Mouse (Mus musculus) midbrain, embryonic 11.5 days (tissue): ENCODE measurements around the gene Bcl2. TPM values are rescaled to one million over a fixed set of nuclear protein-coding genes. Genes with fewer than 3 reads are reported as not detected.

Experiments
- ATAC-seq: fragments of 200-750 bp; cut with Nextera tagmentation; 2 replicates; pipeline ENCODE4 v1.8.0; 2017; ENCODE audit warnings: moderate TSS enrichment, moderate library complexity; ENCODE audit not compliant: low FRiP score
- DNase-seq: peaks from one replicate; pipeline ENCODE4 v3.0.0; 2015; ENCODE audit warnings: low spot score; ENCODE audit errors: missing footprints
- H3K27ac ChIP-seq: fragments of 300-500 bp; sonication (generic); 2 replicates; pipeline ENCODE4 v1.5.1; 2014; ENCODE audit warnings: low read depth, low read length
- H3K27me3 ChIP-seq: fragments of 300-500 bp; sonication (generic); 2 replicates; pipeline ENCODE4 v1.6.1; 2014; ENCODE audit warnings: mild to moderate bottlenecking, low read length, moderate library complexity, mixed read lengths; ENCODE audit not compliant: control insufficient read depth, insufficient read depth
- H3K36me3 ChIP-seq: fragments of 300-500 bp; sonication (generic); 2 replicates; pipeline ENCODE4 v1.6.1; 2014; ENCODE audit warnings: mild to moderate bottlenecking, low read length, moderate library complexity, mixed read lengths; ENCODE audit not compliant: control insufficient read depth, insufficient read depth
- H3K4me1 ChIP-seq: fragments of 300-500 bp; sonication (generic); 2 replicates; pipeline ENCODE4 v1.6.1; 2014; ENCODE audit warnings: low read length; ENCODE audit not compliant: control insufficient read depth, insufficient read depth
- H3K4me2 ChIP-seq: fragments of 300-500 bp; sonication (generic); 2 replicates; pipeline ENCODE4 v1.6.1; 2014; ENCODE audit warnings: mild to moderate bottlenecking, moderate library complexity
- H3K4me3 ChIP-seq: fragments of 300-500 bp; sonication (generic); 2 replicates; pipeline ENCODE4 v1.5.1; 2014; ENCODE audit warnings: low read depth, low read length
- H3K9ac ChIP-seq: fragments of 300-500 bp; sonication (generic); 2 replicates; pipeline ENCODE4 v1.6.1; 2014; ENCODE audit warnings: low read length
- H3K9me3 ChIP-seq: fragments of 300-500 bp; sonication (generic); 2 replicates; pipeline ENCODE4 v1.6.1; 2016; ENCODE audit warnings: low read length; ENCODE audit not compliant: control insufficient read depth
- WGBS: fragments of 180-500 bp; shearing (Covaris S2); extraction: QIAGEN DNeasy Blood & Tissue Kit; methylation state at CpG from one replicate; pipeline ENCODE4 v1.1.7; 2014; 5-methylcytosine and 5-hydroxymethylcytosine counted together
- polyA plus RNA-seq: library from polyadenylated mRNA; unstranded; fragments of >200 nt; fragmentation: Nextera tagmentation; extraction: Ambion mirVana; gene quantifications from 2 replicates; pipeline ENCODE4 v1.2.1, GENCODE M21; 2014

Gene Bcl2
- polyA plus RNA-seq, 1 experiment from 2014 or later: 6.2 TPM

- no peaks in the 10 kb centered on the region for H3K27me3 ChIP-seq
- no peak overlapping the region for H3K4me3 ChIP-seq
- no peak for DNase-seq
- ATAC-seq: no peak
- no peak overlapping the region for H3K9ac ChIP-seq
- no peak overlapping the region for H3K27ac ChIP-seq
- H3K4me1 ChIP-seq: no peaks in the 10 kb centered on the region
- 88% methylated on average over 6 of the region's 6 CpGs for WGBS
- H3K9me3 ChIP-seq: no peaks in the 10 kb centered on the region
- no peak overlapping the region for H3K4me2 ChIP-seq
- no peaks in the 10 kb centered on the region for H3K36me3 ChIP-seq
Measured at GRCm38 (mm10) chr1:106595286-106595885, 118.7 kb downstream of the Bcl2 start.

GRCm38 (mm10) chr1:106591180-106591774 lies 122.8 kb downstream of the Bcl2 start:
- 58% methylated on average over 2 of the region's 2 CpGs for WGBS
- DNase-seq (no peak), ATAC-seq (no peak)
- Histone ChIP-seq H3K4me1 (no peaks in the 10 kb centered on the region), H3K9ac (no peak overlapping the region), H3K36me3 (no peaks in the 10 kb centered on the region), H3K4me2 (no peak overlapping the region), H3K4me3 (no peak overlapping the region), H3K9me3 (no peaks in the 10 kb centered on the region), H3K27me3 (no peaks in the 10 kb centered on the region), H3K27ac (no peak overlapping the region)

GRCm38 (mm10) chr1:106589141-106589540 lies 124.9 kb downstream of the Bcl2 start:
- Histone ChIP-seq H3K4me1 (peaks cover 3% of the 10 kb centered on the region; the same call in 1 of the 2 replicates), H3K4me2 (no peak overlapping the region), H3K27me3 (no peaks in the 10 kb centered on the region), H3K9me3 (no peaks in the 10 kb centered on the region), H3K36me3 (no peaks in the 10 kb centered on the region), H3K27ac (no peak overlapping the region), H3K9ac (no peak overlapping the region), H3K4me3 (no peak overlapping the region)
- WGBS: 93% methylated on average over 2 of the region's 2 CpGs
- no peak for ATAC-seq
- no peak for DNase-seq

- Histone ChIP-seq H3K36me3 (no peaks in the 10 kb centered on the region), H3K9me3 (no peaks in the 10 kb centered on the region), H3K4me2 (no peak overlapping the region), H3K27ac (no peak overlapping the region), H3K4me3 (no peak overlapping the region), H3K4me1 (peaks cover 8% of the 10 kb centered on the region; the same call in 1 of the 2 replicates), H3K27me3 (no peaks in the 10 kb centered on the region), H3K9ac (no peak overlapping the region)
- 87% methylated on average over 4 of the region's 4 CpGs for WGBS
- ATAC-seq: no peak
- DNase-seq: no peak
Measured at GRCm38 (mm10) chr1:106587866-106588470, 126.1 kb downstream of the Bcl2 start.

GRCm38 (mm10) chr1:106586761-106587160 lies 127.3 kb downstream of the Bcl2 start:
- Histone ChIP-seq H3K9me3 (no peaks in the 10 kb centered on the region), H3K4me2 (no peak overlapping the region), H3K9ac (no peak overlapping the region), H3K36me3 (no peaks in the 10 kb centered on the region), H3K27me3 (no peaks in the 10 kb centered on the region), H3K27ac (no peak overlapping the region), H3K4me1 (peaks cover 8% of the 10 kb centered on the region; the same call in 1 of the 2 replicates), H3K4me3 (no peak overlapping the region)
- WGBS: 94% methylated on average over 6 of the region's 6 CpGs
- ATAC-seq (no peak), DNase-seq (no peak)

- H3K9me3 ChIP-seq: no peaks in the 10 kb centered on the region
- DNase-seq: no peak
- H3K36me3 ChIP-seq: no peaks in the 10 kb centered on the region
- peaks cover 8% of the 10 kb centered on the region; the same call in 1 of the 2 replicates for H3K4me1 ChIP-seq
- no peak overlapping the region for H3K4me2 ChIP-seq
- ATAC-seq: no peak
- H3K27me3 ChIP-seq: no peaks in the 10 kb centered on the region
- no peak overlapping the region for H3K27ac ChIP-seq
- H3K4me3 ChIP-seq: no peak overlapping the region
- no peak overlapping the region for H3K9ac ChIP-seq
Measured at GRCm38 (mm10) chr1:106585349-106585748, 128.7 kb downstream of the Bcl2 start.

GRCm38 (mm10) chr1:106584824-106585223 lies 129.2 kb downstream of the Bcl2 start:
- H3K4me2 ChIP-seq: no peak overlapping the region
- ATAC-seq (peak; percentile 38; the same call in 1 of the 2 replicates), DNase-seq (no peak)
- H3K4me1 ChIP-seq: peaks cover 8% of the 10 kb centered on the region; the same call in 1 of the 2 replicates
- H3K36me3 ChIP-seq: no peaks in the 10 kb centered on the region
- H3K4me3 ChIP-seq: no peak overlapping the region
- H3K9me3 ChIP-seq: no peaks in the 10 kb centered on the region
- H3K9ac ChIP-seq: no peak overlapping the region
- WGBS: 44% methylated on average over 2 of the region's 2 CpGs
- no peaks in the 10 kb centered on the region for H3K27me3 ChIP-seq
- H3K27ac ChIP-seq: peak overlapping the region; percentile 27; the same call in 1 of the 2 replicates

GRCm38 (mm10) chr1:106584273-106584672 lies 129.8 kb downstream of the Bcl2 start:
- Histone ChIP-seq H3K27ac (peak overlapping the region; percentile 8; the same call in 1 of the 2 replicates), H3K9ac (no peak overlapping the region), H3K27me3 (no peaks in the 10 kb centered on the region), H3K4me3 (no peak overlapping the region), H3K9me3 (no peaks in the 10 kb centered on the region), H3K4me2 (no peak overlapping the region), H3K4me1 (peaks cover 8% of the 10 kb centered on the region; the same call in 1 of the 2 replicates), H3K36me3 (no peaks in the 10 kb centered on the region)
- DNase-seq: no peak
- no peak for ATAC-seq
- WGBS: 80% methylated on average over 4 of the region's 4 CpGs
